Mouse (Mus musculus) heart, postnatal 25 days (tissue): Measurements from ENCODE around the gene Hipk2. TPM values are rescaled to one million over a fixed set of nuclear protein-coding genes. Genes with fewer than 3 reads are reported as not detected.

Source experiments
- DNase-seq: peaks from one replicate; pipeline ENCODE4 v3.0.0; 2022; ENCODE audit warnings: low spot score
- intact Hi-C: fragments of 180-260 bp; cut with DNase I; formaldehyde crosslinking; loops from one replicate; pipeline ENCODE4 v1.15.1; 2025
- total RNA-seq, 2 experiments: library from RNA; stranded (reverse); gene quantifications; 2 replicates each; pipeline ENCODE4 v1.2.3; 2021

Gene Hipk2
- total RNA-seq, 2 experiments from 2014 or later, result 97.0 to 99.4 TPM

GRCm38 (mm10) chr6:38908401-38908800 is 32.4 kb upstream of the Hipk2 start:
- no peak for DNase-seq
- intact Hi-C loops, result no loop called here

- DNase-seq, result no peak
- intact Hi-C loops, result no loop called here
Observed at GRCm38 (mm10) chr6:38906005-38906404, 30.0 kb upstream of the Hipk2 start.

- no peak for DNase-seq
- intact Hi-C loops, result no loop called here
Observed at GRCm38 (mm10) chr6:38902820-38903439, 27.0 kb upstream of the Hipk2 start.

GRCm38 (mm10) chr6:38901636-38902035 is 25.7 kb upstream of the Hipk2 start:
- intact Hi-C loops, result no loop called here
- DNase-seq, result no peak

GRCm38 (mm10) chr6:38901152-38901551 is 25.2 kb upstream of the Hipk2 start:
- DNase-seq, result no peak
- intact Hi-C loops, result no loop called here

GRCm38 (mm10) chr6:38900479-38901126 is 24.6 kb upstream of the Hipk2 start:
- intact Hi-C loops, result no loop called here
- no peak for DNase-seq

- intact Hi-C loops, result no loop called here
- no peak for DNase-seq
Observed at GRCm38 (mm10) chr6:38900073-38900472, 24.1 kb upstream of the Hipk2 start.

- DNase-seq, result no peak
- intact Hi-C loops, result no loop called here
Observed at GRCm38 (mm10) chr6:38893615-38894014, 17.6 kb upstream of the Hipk2 start.

- intact Hi-C loops, result no loop called here
- DNase-seq, result no peak
Observed at GRCm38 (mm10) chr6:38892017-38892416, 16.1 kb upstream of the Hipk2 start.

GRCm38 (mm10) chr6:38889156-38889555 is 13.2 kb upstream of the Hipk2 start:
- intact Hi-C loops, result no loop called here

GRCm38 (mm10) chr6:38887436-38887835 is 11.5 kb upstream of the Hipk2 start:
- intact Hi-C loops, result no loop called here

More at GRCm38 (mm10) chr6:38889156-38889555, 13.2 kb upstream of the Hipk2 start:
- no peak for DNase-seq

GRCm38 (mm10) chr6:38885132-38885531 is 9.2 kb upstream of the Hipk2 start:
- intact Hi-C loops, result no loop called here
- no peak for DNase-seq

More at GRCm38 (mm10) chr6:38887436-38887835, 11.5 kb upstream of the Hipk2 start:
- DNase-seq, result no peak

GRCm38 (mm10) chr6:38884482-38884881 is 8.5 kb upstream of the Hipk2 start:
- DNase-seq, result no peak
- intact Hi-C loops, result no loop called here

GRCm38 (mm10) chr6:38882728-38883171 is 6.8 kb upstream of the Hipk2 start:
- no peak for DNase-seq

GRCm38 (mm10) chr6:38881975-38882374 is 6.0 kb upstream of the Hipk2 start:
- DNase-seq, result no peak
- intact Hi-C loops, result no loop called here

More at GRCm38 (mm10) chr6:38882728-38883171, 6.8 kb upstream of the Hipk2 start:
- intact Hi-C loops, result no loop called here

- intact Hi-C loops, result no loop called here
- DNase-seq, result no peak
Observed at GRCm38 (mm10) chr6:38881468-38881867, 5.5 kb upstream of the Hipk2 start.

- intact Hi-C loops, result loop anchor here (2.0 to 10.0 kb wide), 2 partner anchors 33 to 343 kb away; partner anchors contain the start of gene Fmc1
- DNase-seq, result no peak
Observed at GRCm38 (mm10) chr6:38877674-38878073, 1.7 kb upstream of the Hipk2 start.

GRCm38 (mm10) chr6:38875258-38876070 is 501 bp downstream of the Hipk2 start, which contains the start of gene Tbxas1:
Gene Tbxas1 (plus strand): TSS chr6:38875404.
- intact Hi-C loops, result loop anchor here (2.0 to 10.0 kb wide), 3 partner anchors 35 to 341 kb away; partner anchors contain the start of gene Fmc1
- DNase-seq, result no peak

GRCm38 (mm10) chr6:38874565-38875257 is 1.3 kb downstream of the Hipk2 start:
- intact Hi-C loops, result loop anchor here (2.0 to 10.0 kb wide), 2 partner anchors 192 to 340 kb away; partner anchors contain the start of gene Fmc1
- DNase-seq, result no peak

- DNase-seq, result no peak
- intact Hi-C loops, result loop anchor here (2.0 to 10.0 kb wide), 2 partner anchors 193 to 339 kb away; partner anchors contain the start of gene Fmc1
Observed at GRCm38 (mm10) chr6:38874035-38874434, 1.9 kb downstream of the Hipk2 start.
